Mouse (Mus musculus): Measurements from ENCODE around the gene Galnt10. TPM values are rescaled to one million over a fixed set of nuclear protein-coding genes. Genes with fewer than 3 reads are reported as not detected.

The Galnt10 gene
- polyA plus RNA-seq, 1 experiment from 2014 or later = 7.1 TPM

DNA sequence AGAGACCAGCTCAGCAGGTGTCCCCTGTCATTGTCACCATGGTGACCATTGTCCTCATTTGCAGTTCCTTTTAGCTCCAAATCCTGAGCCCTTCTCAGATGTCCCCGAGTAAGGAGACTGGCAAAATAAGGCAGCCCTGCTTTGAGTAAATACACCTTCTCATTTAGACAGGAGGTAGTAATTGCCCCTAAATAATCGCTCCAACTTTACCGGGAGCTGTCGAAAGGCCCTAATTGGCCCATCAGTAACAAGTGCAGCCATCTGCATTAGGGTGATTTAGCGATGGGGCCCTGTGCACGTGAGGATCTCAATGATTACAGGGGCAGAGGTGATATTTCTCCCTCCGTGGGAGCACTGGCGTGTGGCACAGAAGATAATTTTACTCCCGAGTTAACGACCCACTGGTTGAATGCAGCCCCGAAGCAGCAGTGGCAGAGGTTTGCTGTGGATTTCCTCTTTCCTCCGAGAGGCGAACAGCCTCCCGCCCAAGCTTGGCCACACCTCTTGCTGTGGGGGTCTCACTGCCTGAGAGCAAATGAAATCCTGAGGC, 115.3 kb downstream of the Galnt10 start:
- Histone ChIP-seq H3K9me3 (replicated peaks; ENCODE audit: control insufficient read depth, low read length) (no peaks in the 10 kb centered on the region), H3K9ac (ENCODE audit: low read depth, low read length) (no peak overlapping the region)
- WGBS (ENCODE audit: insufficient replicate concordance) = 27% methylated on average over 14 of the region's 14 CpGs

GRCm38 (mm10) chr11:57761347-57761746, 116.1 kb downstream of the Galnt10 start:
- Histone ChIP-seq H3K4me3 (ENCODE audit: low read depth, low read length) (no peak overlapping the region), H3K27ac (ENCODE audit: low read depth, low read length) (no peak overlapping the region), H3K9ac (ENCODE audit: low read depth, low read length) (no peak overlapping the region), H3K4me2 (no peak overlapping the region), H3K36me3 (ENCODE audit: control insufficient read depth, insufficient read depth, low read length) (no peaks in the 10 kb centered on the region; the same call in 1 of the 2 replicates), H3K4me1 (ENCODE audit: control insufficient read depth, insufficient read depth, low read length) (no peaks in the 10 kb centered on the region), H3K9me3 (replicated peaks; ENCODE audit: control insufficient read depth, low read length) (no peaks in the 10 kb centered on the region), H3K27me3 (ENCODE audit: control insufficient read depth, insufficient read depth, low read length) (no peaks in the 10 kb centered on the region)
- no peak for ATAC-seq (replicated peaks; ENCODE audit: insufficient number of reproducible peaks, low FRiP score, low TSS enrichment)
- 89% methylated on average over 4 of the region's 4 CpGs for WGBS (ENCODE audit: insufficient replicate concordance)

More for the DNA sequence above, 115.3 kb downstream of the Galnt10 start:
- no peak overlapping the region for H3K4me2 ChIP-seq
- H3K27me3 ChIP-seq (ENCODE audit: control insufficient read depth, insufficient read depth, low read length) = no peaks in the 10 kb centered on the region
- ATAC-seq (replicated peaks; ENCODE audit: insufficient number of reproducible peaks, low FRiP score, low TSS enrichment) = no peak
- H3K27ac ChIP-seq (ENCODE audit: low read depth, low read length) = no peak overlapping the region
- H3K4me1 ChIP-seq (ENCODE audit: control insufficient read depth, insufficient read depth, low read length) = no peaks in the 10 kb centered on the region
- no peaks in the 10 kb centered on the region; the same call in 1 of the 2 replicates for H3K36me3 ChIP-seq (ENCODE audit: control insufficient read depth, insufficient read depth, low read length)
- H3K4me3 ChIP-seq (ENCODE audit: low read depth, low read length) = no peak overlapping the region

DNA sequence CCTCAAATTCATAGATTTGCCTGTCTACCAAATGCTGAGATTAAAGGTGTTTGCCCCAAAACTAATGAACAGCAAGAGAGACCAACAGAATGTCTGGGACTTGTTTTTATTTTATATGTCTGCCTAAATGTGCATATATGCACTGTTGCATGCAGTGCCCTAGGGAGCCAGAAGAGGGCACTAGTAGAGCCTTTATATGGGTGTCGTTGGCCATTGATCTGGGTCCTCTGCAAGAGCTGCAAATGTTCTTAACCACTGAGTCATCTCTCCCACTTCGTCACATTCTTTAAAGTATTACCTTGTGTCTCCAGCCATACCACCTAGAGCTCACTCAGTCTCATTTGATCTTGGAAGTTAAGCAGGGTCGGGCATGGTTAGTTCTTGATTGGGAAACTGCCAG, 118.9 kb downstream of the Galnt10 start:
- no peaks in the 10 kb centered on the region for H3K27me3 ChIP-seq (ENCODE audit: control insufficient read depth, insufficient read depth, low read length)
- H3K27ac ChIP-seq (ENCODE audit: low read depth, low read length) = no peak overlapping the region
- H3K4me1 ChIP-seq (ENCODE audit: control insufficient read depth, insufficient read depth, low read length) = no peaks in the 10 kb centered on the region
- WGBS (ENCODE audit: insufficient replicate concordance) = 86% methylated on average over 3 of the region's 3 CpGs
- no peak overlapping the region for H3K4me3 ChIP-seq (ENCODE audit: low read depth, low read length)
- H3K9me3 ChIP-seq (replicated peaks; ENCODE audit: control insufficient read depth, low read length) = no peaks in the 10 kb centered on the region
- H3K9ac ChIP-seq (ENCODE audit: low read depth, low read length) = no peak overlapping the region
- ATAC-seq (replicated peaks; ENCODE audit: insufficient number of reproducible peaks, low FRiP score, low TSS enrichment) = no peak
- H3K36me3 ChIP-seq (ENCODE audit: control insufficient read depth, insufficient read depth, low read length) = no peaks in the 10 kb centered on the region; the same call in 1 of the 2 replicates
- no peak overlapping the region for H3K4me2 ChIP-seq

- no peak overlapping the region for H3K27ac ChIP-seq (ENCODE audit: low read depth, low read length)
- H3K36me3 ChIP-seq (ENCODE audit: control insufficient read depth, insufficient read depth, low read length) = no peaks in the 10 kb centered on the region; the same call in 1 of the 2 replicates
- ATAC-seq (replicated peaks; ENCODE audit: insufficient number of reproducible peaks, low FRiP score, low TSS enrichment) = no peak
Measured at GRCm38 (mm10) chr11:57766617-57767016, 121.4 kb downstream of the Galnt10 start.

GRCm38 (mm10) chr11:57767171-57767570, 121.9 kb downstream of the Galnt10 start:
- Histone ChIP-seq H3K9ac (ENCODE audit: low read depth, low read length) (no peak overlapping the region), H3K27ac (ENCODE audit: low read depth, low read length) (no peak overlapping the region), H3K4me2 (no peak overlapping the region), H3K36me3 (ENCODE audit: control insufficient read depth, insufficient read depth, low read length) (no peaks in the 10 kb centered on the region; the same call in 1 of the 2 replicates), H3K4me3 (ENCODE audit: low read depth, low read length) (no peak overlapping the region), H3K9me3 (replicated peaks; ENCODE audit: control insufficient read depth, low read length) (no peaks in the 10 kb centered on the region), H3K4me1 (ENCODE audit: control insufficient read depth, insufficient read depth, low read length) (no peaks in the 10 kb centered on the region), H3K27me3 (ENCODE audit: control insufficient read depth, insufficient read depth, low read length) (no peaks in the 10 kb centered on the region)
- no peak for ATAC-seq (replicated peaks; ENCODE audit: insufficient number of reproducible peaks, low FRiP score, low TSS enrichment)
- 57% methylated on average over 6 of the region's 6 CpGs for WGBS (ENCODE audit: insufficient replicate concordance)

More at GRCm38 (mm10) chr11:57766617-57767016, 121.4 kb downstream of the Galnt10 start:
- 77% methylated on average over 12 of the region's 12 CpGs for WGBS (ENCODE audit: insufficient replicate concordance)
- Histone ChIP-seq H3K4me1 (ENCODE audit: control insufficient read depth, insufficient read depth, low read length) (no peaks in the 10 kb centered on the region), H3K9me3 (replicated peaks; ENCODE audit: control insufficient read depth, low read length) (no peaks in the 10 kb centered on the region), H3K4me3 (ENCODE audit: low read depth, low read length) (no peak overlapping the region), H3K9ac (ENCODE audit: low read depth, low read length) (no peak overlapping the region), H3K27me3 (ENCODE audit: control insufficient read depth, insufficient read depth, low read length) (no peaks in the 10 kb centered on the region), H3K4me2 (no peak overlapping the region)

DNA sequence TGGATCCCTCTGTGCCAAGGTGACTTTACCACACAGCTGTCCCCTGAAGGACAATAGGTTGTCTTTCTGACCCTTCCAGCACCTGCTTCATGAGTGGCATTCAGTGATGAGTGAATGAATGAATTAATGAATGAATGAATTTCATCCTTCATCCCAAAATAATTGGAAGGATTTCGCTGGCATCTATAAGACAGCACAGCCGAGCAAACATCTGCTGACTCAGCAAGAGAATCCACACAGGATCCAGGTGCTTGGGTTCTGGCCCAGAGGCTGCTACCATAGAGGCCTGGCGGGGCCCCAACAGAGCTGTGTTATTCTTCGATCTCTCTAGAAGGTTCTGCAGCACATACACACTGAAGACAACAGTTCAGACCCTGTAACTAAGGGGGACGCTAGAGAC, 125.5 kb downstream of the Galnt10 start:
- no peak overlapping the region for H3K9ac ChIP-seq (ENCODE audit: low read depth, low read length)
- H3K4me1 ChIP-seq (ENCODE audit: control insufficient read depth, insufficient read depth, low read length) = peaks cover 15% of the 10 kb centered on the region
- no peak for ATAC-seq (replicated peaks; ENCODE audit: insufficient number of reproducible peaks, low FRiP score, low TSS enrichment)
- no peak overlapping the region for H3K4me2 ChIP-seq
- WGBS (ENCODE audit: insufficient replicate concordance) = 84% methylated on average over 5 of the region's 5 CpGs
- H3K4me3 ChIP-seq (ENCODE audit: low read depth, low read length) = no peak overlapping the region
- no peaks in the 10 kb centered on the region for H3K36me3 ChIP-seq (ENCODE audit: control insufficient read depth, insufficient read depth, low read length)
- H3K27me3 ChIP-seq (ENCODE audit: control insufficient read depth, insufficient read depth, low read length) = no peaks in the 10 kb centered on the region
- no peaks in the 10 kb centered on the region for H3K9me3 ChIP-seq (replicated peaks; ENCODE audit: control insufficient read depth, low read length)
- no peak overlapping the region for H3K27ac ChIP-seq (ENCODE audit: low read depth, low read length)

- no peaks in the 10 kb centered on the region for H3K9me3 ChIP-seq (replicated peaks; ENCODE audit: control insufficient read depth, low read length)
- ATAC-seq (replicated peaks; ENCODE audit: insufficient number of reproducible peaks, low FRiP score, low TSS enrichment) = no peak
- WGBS (ENCODE audit: insufficient replicate concordance) = 89% methylated on average over 8 of the region's 8 CpGs
Measured at GRCm38 (mm10) chr11:57771676-57772075, 126.4 kb downstream of the Galnt10 start.

DNA sequence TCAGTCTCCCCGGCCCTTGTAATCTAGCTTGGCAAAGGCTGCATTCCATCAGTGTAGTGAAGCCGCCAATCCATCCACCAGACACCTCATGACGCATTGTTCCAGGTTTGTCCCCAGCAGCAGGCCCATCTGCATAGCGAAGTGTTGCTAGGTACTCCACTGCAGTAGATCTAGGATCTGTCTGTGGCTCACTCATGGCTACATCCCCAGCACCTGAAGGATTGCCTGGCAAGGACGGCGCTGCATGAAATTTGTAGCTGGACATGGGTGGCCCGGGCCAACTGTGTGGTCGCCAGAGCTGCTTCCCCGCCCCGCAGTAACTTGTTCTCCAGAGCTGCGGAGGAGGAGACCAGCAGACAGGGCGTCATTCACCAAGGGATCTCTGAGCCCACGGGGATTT, 128.2 kb downstream of the Galnt10 start:
- 26% methylated on average over 13 of the region's 13 CpGs for WGBS (ENCODE audit: insufficient replicate concordance)
- Histone ChIP-seq H3K27me3 (ENCODE audit: control insufficient read depth, insufficient read depth, low read length) (no peaks in the 10 kb centered on the region; the same call in 1 of the 2 replicates), H3K36me3 (ENCODE audit: control insufficient read depth, insufficient read depth, low read length) (no peaks in the 10 kb centered on the region), H3K4me2 (no peak overlapping the region), H3K4me1 (ENCODE audit: control insufficient read depth, insufficient read depth, low read length) (peaks cover 15% of the 10 kb centered on the region), H3K9me3 (replicated peaks; ENCODE audit: control insufficient read depth, low read length) (no peaks in the 10 kb centered on the region), H3K4me3 (ENCODE audit: low read depth, low read length) (no peak overlapping the region), H3K27ac (ENCODE audit: low read depth, low read length) (no peak overlapping the region), H3K9ac (ENCODE audit: low read depth, low read length) (no peak overlapping the region)
- no peak for ATAC-seq (replicated peaks; ENCODE audit: insufficient number of reproducible peaks, low FRiP score, low TSS enrichment)

More at GRCm38 (mm10) chr11:57771676-57772075, 126.4 kb downstream of the Galnt10 start:
- H3K27me3 ChIP-seq (ENCODE audit: control insufficient read depth, insufficient read depth, low read length) = no peaks in the 10 kb centered on the region
- H3K4me2 ChIP-seq = no peak overlapping the region
- no peaks in the 10 kb centered on the region for H3K36me3 ChIP-seq (ENCODE audit: control insufficient read depth, insufficient read depth, low read length)
- no peak overlapping the region for H3K4me3 ChIP-seq (ENCODE audit: low read depth, low read length)
- H3K27ac ChIP-seq (ENCODE audit: low read depth, low read length) = no peak overlapping the region
- no peak overlapping the region for H3K9ac ChIP-seq (ENCODE audit: low read depth, low read length)
- H3K4me1 ChIP-seq (ENCODE audit: control insufficient read depth, insufficient read depth, low read length) = peaks cover 15% of the 10 kb centered on the region

DNA sequence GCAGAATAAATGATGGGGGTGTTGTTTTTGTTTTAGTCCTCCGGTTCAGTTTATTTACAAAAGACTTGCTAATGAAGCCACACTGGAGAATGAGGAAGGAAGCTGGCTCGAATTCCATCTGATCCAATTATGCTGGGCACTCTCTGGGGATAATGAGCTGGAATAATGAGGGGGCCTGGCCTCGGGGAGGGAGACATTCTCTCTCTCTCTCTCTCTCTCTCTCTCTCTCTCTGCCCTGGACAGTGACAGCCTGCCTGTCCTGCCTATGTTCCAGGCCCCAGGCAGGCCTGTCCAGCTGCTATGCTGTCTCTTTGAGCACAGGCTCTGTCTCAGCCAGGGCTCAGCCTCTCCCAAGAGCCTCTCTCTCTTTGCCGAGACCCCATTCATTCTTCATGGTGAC, 128.7 kb downstream of the Galnt10 start:
- H3K27ac ChIP-seq (ENCODE audit: low read depth, low read length) = no peak overlapping the region
- peaks cover 17% of the 10 kb centered on the region for H3K4me1 ChIP-seq (ENCODE audit: control insufficient read depth, insufficient read depth, low read length)
- H3K27me3 ChIP-seq (ENCODE audit: control insufficient read depth, insufficient read depth, low read length) = no peaks in the 10 kb centered on the region; the same call in 1 of the 2 replicates
- no peak for ATAC-seq (replicated peaks; ENCODE audit: insufficient number of reproducible peaks, low FRiP score, low TSS enrichment)
- H3K36me3 ChIP-seq (ENCODE audit: control insufficient read depth, insufficient read depth, low read length) = no peaks in the 10 kb centered on the region
- no peak overlapping the region for H3K4me3 ChIP-seq (ENCODE audit: low read depth, low read length)
- no peak overlapping the region for H3K4me2 ChIP-seq
- H3K9ac ChIP-seq (ENCODE audit: low read depth, low read length) = no peak overlapping the region
- H3K9me3 ChIP-seq (replicated peaks; ENCODE audit: control insufficient read depth, low read length) = no peaks in the 10 kb centered on the region
- 29% methylated on average over 4 of the region's 4 CpGs for WGBS (ENCODE audit: insufficient replicate concordance)
